Mouse (Mus musculus) olfactory bulb, adult 2 months (tissue): ENCODE measurements at regions not wholly inside any gene's neighbourhood (a gene's known extent, or its start where the extent isn't known, plus 50 kb on each side); places are given as distances from the start of the nearest gene placed in this dataset.

ENCODE experiments used
- CTCF ChIP-seq: fragments of 200-500 bp; IDR thresholded peaks from 2 replicates; pipeline ENCODE4 v1.5.1; 2012; ENCODE audit warnings: low read depth, mild to moderate bottlenecking, low read length, moderate library complexity; ENCODE audit not compliant: insufficient read depth
- POLR2A ChIP-seq: fragments of 200-500 bp; IDR thresholded peaks from 2 replicates; pipeline ENCODE4 v1.6.1; 2012; ENCODE audit warnings: mild to moderate bottlenecking, low read depth, low read length, moderate library complexity; ENCODE audit not compliant: insufficient read depth

GRCm38 (mm10) chr11:51916033-51916929 lies 51.2 kb upstream of the Cdkn2aipnl start:
- TF ChIP-seq CTCF (no peak), POLR2A (no peak)
